Mouse (Mus musculus) embryonic facial prominence, embryonic 14.5 days (tissue): ENCODE results near the gene Hist1h2bl. TPM values are rescaled to one million over a fixed set of nuclear protein-coding genes. Genes with fewer than 3 reads are reported as not detected.
"Not testable (repeated sequence)": the region's sequence is repeated elsewhere in the genome, so short reads cannot be mapped to it uniquely, and the experiment has no call there.

Source experiments
- ATAC-seq: fragments of 200-750 bp; cut with Nextera tagmentation; 2 replicates; pipeline ENCODE4 v1.8.0; 2017; ENCODE audit warnings: low read depth, moderate number of reproducible peaks, moderate TSS enrichment
- DNase-seq: peaks from one replicate; pipeline ENCODE4 v3.0.0-alpha.2; 2015; ENCODE audit warnings: low spot score
- H3K27ac ChIP-seq: fragments of 300-500 bp; sonication (generic); replicated peaks from 2 replicates; pipeline ENCODE4 v1.5.1; 2014; ENCODE audit warnings: low read depth, mild to moderate bottlenecking, low read length, moderate library complexity
- H3K27me3 ChIP-seq: fragments of 300-500 bp; sonication (generic); replicated peaks from 2 replicates; pipeline ENCODE4 v1.6.1; 2014; ENCODE audit warnings: low read length; ENCODE audit not compliant: control insufficient read depth, insufficient read depth
- H3K36me3 ChIP-seq: fragments of 300-500 bp; sonication (generic); 2 replicates; pipeline ENCODE4 v1.6.1; 2014; ENCODE audit warnings: low read length, mixed read lengths; ENCODE audit not compliant: control insufficient read depth, insufficient read depth
- H3K4me1 ChIP-seq: fragments of 300-500 bp; sonication (generic); 2 replicates; pipeline ENCODE4 v1.6.1; 2014; ENCODE audit warnings: antibody characterized with exemption, low read length; ENCODE audit not compliant: control insufficient read depth, insufficient read depth
- H3K4me2 ChIP-seq: fragments of 300-500 bp; sonication (generic); 2 replicates; pipeline ENCODE4 v1.6.1; 2014; ENCODE audit warnings: low read depth, mild to moderate bottlenecking, low read length, moderate library complexity, mixed read lengths
- H3K4me3 ChIP-seq: fragments of 300-500 bp; sonication (generic); 2 replicates; pipeline ENCODE4 v1.5.1; 2014; ENCODE audit warnings: low read depth, mild to moderate bottlenecking, low read length
- H3K9ac ChIP-seq: fragments of 300-500 bp; sonication (generic); 2 replicates; pipeline ENCODE4 v1.6.1; 2014; ENCODE audit warnings: low read depth, mild to moderate bottlenecking, low read length, moderate library complexity, mixed read lengths
- H3K9me3 ChIP-seq: fragments of 300-500 bp; sonication (generic); 2 replicates; pipeline ENCODE4 v1.6.1; 2016; ENCODE audit warnings: low read length; ENCODE audit not compliant: control insufficient read depth
- WGBS: fragments of 180-500 bp; shearing (Covaris S2); extraction: QIAGEN DNeasy Blood & Tissue Kit; methylation state at CpG from one replicate; pipeline ENCODE4 v1.1.7; 2014; 5-methylcytosine and 5-hydroxymethylcytosine counted together
- polyA plus RNA-seq: library from polyadenylated mRNA; unstranded; fragments of >200 nt; fragmentation: Nextera tagmentation; extraction: Ambion mirVana; gene quantifications from 2 replicates; pipeline ENCODE4 v1.2.1, GENCODE M21; 2014

Hist1h2bl gene
- polyA plus RNA-seq: 1.4 and 1.8 TPM in 2 replicates

- Histone ChIP-seq H3K4me3 (peak within 1 kb of the TSS; percentile 48), H3K4me2 (peak within 1 kb of the TSS; percentile 75), H3K4me1 (peaks cover 23% of the 10 kb centered on the region), H3K9ac (peak within 1 kb of the TSS; percentile 72), H3K27ac (peak within 1 kb of the TSS; percentile 93)
- H3K36me3 ChIP-seq, H3K9me3 ChIP-seq, H3K27me3 ChIP-seq: not testable (repeated sequence)
- 0% methylated on average over 23 of the region's 50 CpGs for WGBS
- DNase-seq (peak; percentile 99), ATAC-seq (peak; percentile 92)
Observed at GRCm38 (mm10) chr13:21715864-21716539, at the start of gene Hist1h2bl, which contains the start of gene Hist1h2ai. Hist1h2bl (minus strand) TSS chr13:21716143. Hist1h2ai (plus strand) TSS chr13:21716422.

- DNase-seq (no peak), ATAC-seq (no peak)
- peaks cover 7% of the 10 kb centered on the region; the same call in 1 of the 2 replicates for H3K4me1 ChIP-seq
- 52% methylated on average over 1 of the region's 1 CpGs for WGBS
- H3K9me3 ChIP-seq: no peaks in the 10 kb centered on the region
- no peak overlapping the region; the same call in 1 of the 2 replicates for H3K9ac ChIP-seq
- H3K4me3 ChIP-seq: no peak overlapping the region; the same call in 1 of the 2 replicates
- peak overlapping the region; percentile 65 for H3K4me2 ChIP-seq
- H3K27me3 ChIP-seq: no peaks in the 10 kb centered on the region
- H3K27ac ChIP-seq: no peak overlapping the region
- no peaks in the 10 kb centered on the region for H3K36me3 ChIP-seq
Observed at GRCm38 (mm10) chr13:21755707-21756106, 39.8 kb upstream of the Hist1h2bl start.

DNA sequence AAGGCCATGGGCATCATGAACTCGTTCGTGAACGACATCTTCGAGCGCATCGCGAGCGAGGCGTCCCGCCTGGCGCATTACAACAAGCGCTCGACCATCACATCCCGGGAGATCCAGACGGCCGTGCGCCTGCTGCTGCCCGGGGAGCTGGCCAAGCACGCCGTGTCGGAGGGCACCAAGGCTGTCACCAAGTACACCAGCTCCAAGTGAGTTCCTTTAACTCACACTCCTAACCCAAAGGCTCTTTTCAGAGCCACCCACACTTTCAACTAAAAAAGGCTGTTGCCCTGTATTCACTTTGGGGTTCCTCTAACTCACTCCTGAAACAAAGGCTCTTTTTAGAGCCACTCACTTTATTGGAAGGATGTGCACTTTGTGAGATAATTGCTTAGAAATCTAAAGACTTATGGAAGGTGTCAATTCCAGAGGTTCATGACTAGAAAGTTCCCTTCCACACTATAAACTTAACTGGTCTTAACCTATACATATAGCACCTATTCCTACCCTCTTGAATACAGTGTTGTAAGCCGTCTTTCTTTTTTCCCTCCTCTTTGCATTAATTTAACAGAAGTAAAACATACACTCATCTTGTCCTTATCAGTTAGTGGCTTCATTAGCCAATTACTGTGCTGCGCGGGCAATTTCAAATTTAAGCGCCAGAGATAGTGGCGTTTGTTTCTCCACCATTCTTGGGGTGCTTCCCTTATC lies 38.5 kb upstream of the Hist1h2bl start:
- Histone ChIP-seq H3K9ac (peak overlapping the region; percentile 67), H3K27ac (peak overlapping the region; percentile 92), H3K4me3 (peak overlapping the region; percentile 44), H3K4me2 (peak overlapping the region; percentile 76)
- ATAC-seq, H3K4me1 ChIP-seq, H3K36me3 ChIP-seq, H3K9me3 ChIP-seq, H3K27me3 ChIP-seq: not testable (repeated sequence)
- WGBS: 0% methylated on average over 14 of the region's 26 CpGs
- peak; percentile 64 for DNase-seq

GRCm38 (mm10) chr13:21753524-21754285 lies 37.8 kb upstream of the Hist1h2bl start, which contains the start of the genes Hist1h2ak and Hist1h2bn:
Hist1h2ak (minus strand) TSS chr13:21753827.
Hist1h2bn (plus strand) TSS chr13:21754123.
- ATAC-seq (peak; percentile 94), DNase-seq (peak; percentile 98)
- Histone ChIP-seq H3K4me1 (peaks cover 12% of the 10 kb centered on the region), H3K4me3 (peak within 1 kb of the TSS; percentile 44), H3K27ac (peak within 1 kb of the TSS; percentile 92), H3K9ac (peak within 1 kb of the TSS; percentile 70), H3K4me2 (peak within 1 kb of the TSS; percentile 76)
- H3K36me3 ChIP-seq, H3K9me3 ChIP-seq, H3K27me3 ChIP-seq: not testable (repeated sequence)
- 1% methylated on average over 14 of the region's 50 CpGs for WGBS

GRCm38 (mm10) chr13:21753051-21753523 lies 37.1 kb upstream of the Hist1h2bl start:
- Histone ChIP-seq H3K36me3 (no peaks in the 10 kb centered on the region), H3K9me3 (no peaks in the 10 kb centered on the region), H3K27me3 (no peaks in the 10 kb centered on the region), H3K9ac (peak overlapping the region; percentile 70), H3K4me3 (peak overlapping the region; percentile 44), H3K27ac (peak overlapping the region; percentile 92), H3K4me2 (peak overlapping the region; percentile 76), H3K4me1 (peaks cover 16% of the 10 kb centered on the region)
- DNase-seq (no peak), ATAC-seq (no peak)
- WGBS: 2% methylated on average over 8 of the region's 10 CpGs

- Histone ChIP-seq H3K9ac (peak overlapping the region; percentile 70), H3K4me1 (peaks cover 16% of the 10 kb centered on the region), H3K27me3 (no peaks in the 10 kb centered on the region), H3K27ac (peak overlapping the region; percentile 92), H3K9me3 (no peaks in the 10 kb centered on the region), H3K4me3 (peak overlapping the region; percentile 44), H3K36me3 (no peaks in the 10 kb centered on the region), H3K4me2 (peak overlapping the region; percentile 76)
- 33% methylated on average over 3 of the region's 3 CpGs for WGBS
- DNase-seq (no peak), ATAC-seq (no peak)
Observed at GRCm38 (mm10) chr13:21752356-21752755, 36.4 kb upstream of the Hist1h2bl start.

DNA sequence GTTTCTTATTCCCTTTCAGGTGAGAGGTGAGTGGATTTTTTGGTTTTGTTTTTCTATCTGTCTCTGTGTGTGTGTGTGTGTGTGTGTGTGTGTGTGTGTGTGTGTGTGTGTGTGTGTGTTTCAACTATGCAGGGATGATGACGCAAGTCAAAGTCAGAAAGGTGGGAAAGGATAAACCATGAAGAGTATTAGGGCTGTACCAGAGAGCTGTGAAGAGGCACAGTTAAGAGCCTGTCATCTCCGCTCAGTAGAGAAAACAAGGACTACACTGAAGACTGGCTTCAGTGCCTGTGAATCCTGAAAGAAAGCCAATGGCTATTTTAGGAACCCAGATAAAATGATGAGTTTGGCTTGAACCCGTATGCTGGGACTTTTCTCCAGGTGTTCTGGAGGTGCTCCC lies 35.9 kb upstream of the Hist1h2bl start:
- Histone ChIP-seq H3K4me3 (no peak overlapping the region), H3K27ac (peak overlapping the region; percentile 97), H3K4me2 (peak overlapping the region; percentile 76; the same call in 1 of the 2 replicates), H3K4me1 (peaks cover 16% of the 10 kb centered on the region), H3K9ac (0 out of 2 replicates have a peak overlapping the region, but pooled peaks have one; percentile 70), H3K36me3 (no peaks in the 10 kb centered on the region), H3K9me3 (no peaks in the 10 kb centered on the region), H3K27me3 (no peaks in the 10 kb centered on the region)
- no peak for ATAC-seq
- DNase-seq: no peak
- WGBS: 73% methylated on average over 3 of the region's 3 CpGs

DNA sequence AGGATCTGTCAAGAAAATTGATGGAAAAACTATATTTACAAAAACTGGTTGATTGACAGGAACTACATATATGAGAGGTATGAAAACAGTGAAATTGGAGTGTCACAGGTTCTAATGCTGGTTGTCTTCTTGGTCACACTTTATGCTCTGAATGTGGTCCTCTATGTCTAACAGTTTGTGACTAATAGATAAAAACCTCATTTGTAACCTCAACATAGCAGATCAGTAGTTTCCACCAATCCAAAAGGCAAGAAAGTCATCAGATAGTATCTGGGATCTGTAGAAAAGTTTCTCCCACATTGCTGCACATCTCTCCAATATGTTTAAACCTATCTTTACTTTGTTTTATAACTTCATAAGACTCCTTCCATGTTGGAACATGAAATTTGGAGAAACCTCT lies 35.5 kb upstream of the Hist1h2bl start:
- Histone ChIP-seq H3K9ac (no peak overlapping the region), H3K27me3 (no peaks in the 10 kb centered on the region), H3K4me3 (no peak overlapping the region), H3K4me1 (peaks cover 16% of the 10 kb centered on the region), H3K4me2 (no peak overlapping the region), H3K36me3 (no peaks in the 10 kb centered on the region), H3K27ac (peak overlapping the region; percentile 97; the same call in 1 of the 2 replicates), H3K9me3 (no peaks in the 10 kb centered on the region)
- no peak for DNase-seq
- no peak for ATAC-seq
